Mouse (Mus musculus) hindbrain, embryonic 11.5 days (tissue): ENCODE results near the gene B4galt5. TPM values are rescaled to one million over a fixed set of nuclear protein-coding genes. Genes with fewer than 3 reads are reported as not detected.

ENCODE experiments used
- ATAC-seq: fragments of 200-750 bp; cut with Nextera tagmentation; 2 replicates; pipeline ENCODE4 v1.8.0; 2017; ENCODE audit warnings: mild to moderate bottlenecking, moderate TSS enrichment, moderate library complexity; ENCODE audit not compliant: low FRiP score
- DNase-seq: peaks from one replicate; pipeline ENCODE4 v3.0.0-alpha.2; 2015; ENCODE audit warnings: low spot score
- H3K27ac ChIP-seq: fragments of 300-500 bp; sonication (generic); 2 replicates; pipeline ENCODE4 v1.5.1; 2014; ENCODE audit warnings: mild to moderate bottlenecking, low read depth, low read length
- H3K27me3 ChIP-seq: fragments of 300-500 bp; sonication (generic); 2 replicates; pipeline ENCODE4 v1.6.1; 2014; ENCODE audit warnings: mild to moderate bottlenecking, low read length, moderate library complexity, mixed read lengths; ENCODE audit not compliant: control insufficient read depth, insufficient read depth
- H3K36me3 ChIP-seq: fragments of 300-500 bp; sonication (generic); 2 replicates; pipeline ENCODE4 v1.6.1; 2014; ENCODE audit warnings: mild to moderate bottlenecking, low read length, moderate library complexity, mixed read lengths; ENCODE audit not compliant: control insufficient read depth, insufficient read depth
- H3K4me1 ChIP-seq: fragments of 300-500 bp; sonication (generic); replicated peaks from 2 replicates; pipeline ENCODE4 v1.6.1; 2014; ENCODE audit warnings: low read length, mixed read lengths; ENCODE audit not compliant: control insufficient read depth, insufficient read depth
- H3K4me2 ChIP-seq: fragments of 300-500 bp; sonication (generic); replicated peaks from 2 replicates; pipeline ENCODE4 v1.6.1; 2014; ENCODE audit warnings: mild to moderate bottlenecking, low read depth, low read length
- H3K4me3 ChIP-seq: fragments of 300-500 bp; sonication (generic); 2 replicates; pipeline ENCODE4 v1.5.1; 2014; ENCODE audit warnings: low read depth, low read length
- H3K9ac ChIP-seq: fragments of 300-500 bp; sonication (generic); 2 replicates; pipeline ENCODE4 v1.6.1; 2014; ENCODE audit warnings: low read depth, low read length
- H3K9me3 ChIP-seq: fragments of 300-500 bp; sonication (generic); 2 replicates; pipeline ENCODE4 v1.6.1; 2016; ENCODE audit warnings: low read length; ENCODE audit not compliant: control insufficient read depth
- WGBS: fragments of 180-500 bp; shearing (Covaris S2); extraction: QIAGEN DNeasy Blood & Tissue Kit; methylation state at CpG from one replicate; pipeline ENCODE4 v1.1.7; 2014; 5-methylcytosine and 5-hydroxymethylcytosine counted together
- polyA plus RNA-seq: library from polyadenylated mRNA; unstranded; fragments of >200 nt; fragmentation: Nextera tagmentation; extraction: Ambion mirVana; gene quantifications from 2 replicates; pipeline ENCODE4 v1.2.1, GENCODE M21; 2014

Gene B4galt5
- polyA plus RNA-seq, 1 experiment from 2014 or later: 15.3 TPM

GRCm38 (mm10) chr2:167332336-167332987 is 16.5 kb downstream of the B4galt5 start:
- H3K4me3 ChIP-seq: no peak overlapping the region
- 81% methylated on average over 7 of the region's 7 CpGs for WGBS
- no peak for DNase-seq
- H3K27me3 ChIP-seq: no peaks in the 10 kb centered on the region
- H3K4me2 ChIP-seq: no peak overlapping the region
- no peak overlapping the region for H3K9ac ChIP-seq
- H3K36me3 ChIP-seq: no peaks in the 10 kb centered on the region
- no peak for ATAC-seq
- H3K9me3 ChIP-seq: no peaks in the 10 kb centered on the region
- no peaks in the 10 kb centered on the region for H3K4me1 ChIP-seq
- H3K27ac ChIP-seq: no peak overlapping the region

- WGBS: 71% methylated on average over 5 of the region's 5 CpGs
- no peak for DNase-seq
- no peak overlapping the region for H3K27ac ChIP-seq
These were observed 17.5 kb downstream of the B4galt5 start for GRCm38 (mm10) chr2:167331432-167331921.

GRCm38 (mm10) chr2:167330581-167330980 is 18.4 kb downstream of the B4galt5 start:
- 84% methylated on average over 5 of the region's 5 CpGs for WGBS
- ATAC-seq (no peak), DNase-seq (no peak)
- H3K36me3 ChIP-seq: no peaks in the 10 kb centered on the region
- no peaks in the 10 kb centered on the region for H3K27me3 ChIP-seq
- H3K4me2 ChIP-seq: no peak overlapping the region
- H3K27ac ChIP-seq: no peak overlapping the region
- no peak overlapping the region for H3K4me3 ChIP-seq
- no peak overlapping the region for H3K9ac ChIP-seq
- H3K9me3 ChIP-seq: no peaks in the 10 kb centered on the region
- no peaks in the 10 kb centered on the region for H3K4me1 ChIP-seq

More at GRCm38 (mm10) chr2:167331432-167331921, 17.5 kb downstream of the B4galt5 start:
- ATAC-seq: no peak
- Histone ChIP-seq H3K36me3 (no peaks in the 10 kb centered on the region), H3K27me3 (no peaks in the 10 kb centered on the region), H3K9ac (no peak overlapping the region), H3K4me2 (no peak overlapping the region), H3K4me3 (no peak overlapping the region), H3K4me1 (no peaks in the 10 kb centered on the region), H3K9me3 (no peaks in the 10 kb centered on the region)

- no peak overlapping the region for H3K27ac ChIP-seq
- WGBS: 94% methylated on average over 9 of the region's 9 CpGs
These were observed 19.3 kb downstream of the B4galt5 start for GRCm38 (mm10) chr2:167329478-167330262.

GRCm38 (mm10) chr2:167328340-167328739 is 20.6 kb downstream of the B4galt5 start:
- 87% methylated on average over 6 of the region's 6 CpGs for WGBS
- no peak for ATAC-seq

More at GRCm38 (mm10) chr2:167329478-167330262, 19.3 kb downstream of the B4galt5 start:
- DNase-seq: no peak
- no peak for ATAC-seq
- H3K9me3 ChIP-seq: no peaks in the 10 kb centered on the region
- H3K27me3 ChIP-seq: no peaks in the 10 kb centered on the region
- H3K4me2 ChIP-seq: no peak overlapping the region
- H3K4me1 ChIP-seq: no peaks in the 10 kb centered on the region
- no peak overlapping the region for H3K9ac ChIP-seq
- H3K4me3 ChIP-seq: no peak overlapping the region
- no peaks in the 10 kb centered on the region for H3K36me3 ChIP-seq

GRCm38 (mm10) chr2:167326582-167326981 is 22.4 kb downstream of the B4galt5 start:
- no peak overlapping the region for H3K9ac ChIP-seq
- 54% methylated on average over 9 of the region's 9 CpGs for WGBS
- H3K4me3 ChIP-seq: no peak overlapping the region
- H3K4me1 ChIP-seq: no peaks in the 10 kb centered on the region
- no peaks in the 10 kb centered on the region for H3K9me3 ChIP-seq
- no peaks in the 10 kb centered on the region for H3K36me3 ChIP-seq
- ATAC-seq (no peak), DNase-seq (no peak)
- H3K4me2 ChIP-seq: no peak overlapping the region
- H3K27me3 ChIP-seq: no peaks in the 10 kb centered on the region
- no peak overlapping the region for H3K27ac ChIP-seq

More at GRCm38 (mm10) chr2:167328340-167328739, 20.6 kb downstream of the B4galt5 start:
- Histone ChIP-seq H3K4me3 (no peak overlapping the region), H3K36me3 (no peaks in the 10 kb centered on the region), H3K27me3 (no peaks in the 10 kb centered on the region), H3K9ac (no peak overlapping the region), H3K27ac (no peak overlapping the region), H3K4me2 (no peak overlapping the region), H3K9me3 (no peaks in the 10 kb centered on the region), H3K4me1 (no peaks in the 10 kb centered on the region)
- DNase-seq: no peak

- no peak for DNase-seq
- ATAC-seq: no peak
- WGBS: 78% methylated on average over 10 of the region's 10 CpGs
- Histone ChIP-seq H3K9ac (0 out of 2 replicates have a peak overlapping the region, but pooled peaks have one; percentile 31), H3K4me2 (no peak overlapping the region), H3K9me3 (no peaks in the 10 kb centered on the region), H3K4me3 (no peak overlapping the region), H3K27ac (no peak overlapping the region), H3K36me3 (no peaks in the 10 kb centered on the region), H3K27me3 (no peaks in the 10 kb centered on the region), H3K4me1 (no peaks in the 10 kb centered on the region)
These were observed 24.6 kb downstream of the B4galt5 start for GRCm38 (mm10) chr2:167324151-167324930.

- Histone ChIP-seq H3K36me3 (no peaks in the 10 kb centered on the region), H3K4me1 (no peaks in the 10 kb centered on the region), H3K4me2 (no peak overlapping the region), H3K9me3 (no peaks in the 10 kb centered on the region), H3K27me3 (no peaks in the 10 kb centered on the region), H3K4me3 (no peak overlapping the region), H3K27ac (no peak overlapping the region), H3K9ac (no peak overlapping the region)
- DNase-seq: no peak
- WGBS: 69% methylated on average over 3 of the region's 3 CpGs
- ATAC-seq: no peak
These were observed 25.9 kb downstream of the B4galt5 start for GRCm38 (mm10) chr2:167323116-167323515.
